Mouse (Mus musculus): ENCODE measurements around the gene Thra.

GRCm38 (mm10) chr11:98786359-98787214, 46.1 kb downstream of the Thra start:
- TF ChIP-seq POLR2A (IDR thresholded peaks at IDR 0.05; ENCODE audit: low read depth, low read length) (no peak), CTCF (IDR thresholded peaks at IDR 0.05; ENCODE audit: extremely low read depth, insufficient read depth, insufficient read length, insufficient replicate concordance) (peak; percentile 80; the same call in 1 of the 2 replicates)

Data from spleen, adult 2 months (tissue).